Mouse (Mus musculus) ES-E14 (cell line): Measurements from ENCODE around the gene Cbx6.

Experiments
- CHD2 ChIP-seq: IDR thresholded peaks from 2 replicates; pipeline ENCODE4 v1.6.1; 2014; ENCODE audit warnings: mild to moderate bottlenecking, low read depth, low read length, inconsistent platforms
- HCFC1 ChIP-seq: IDR thresholded peaks from 2 replicates; pipeline ENCODE4 v1.6.1; 2012; ENCODE audit warnings: low read length, inconsistent platforms, borderline replicate concordance; ENCODE audit not compliant: insufficient read depth
- MAFK ChIP-seq: IDR thresholded peaks from 2 replicates; pipeline ENCODE4 v1.6.1; 2014; ENCODE audit warnings: mild to moderate bottlenecking, low read depth, low read length, inconsistent platforms; ENCODE audit not compliant: insufficient read depth
- ZNF384 ChIP-seq: IDR thresholded peaks from 2 replicates; pipeline ENCODE4 v1.6.1; 2012; ENCODE audit warnings: low read depth, low read length, inconsistent platforms

DNA sequence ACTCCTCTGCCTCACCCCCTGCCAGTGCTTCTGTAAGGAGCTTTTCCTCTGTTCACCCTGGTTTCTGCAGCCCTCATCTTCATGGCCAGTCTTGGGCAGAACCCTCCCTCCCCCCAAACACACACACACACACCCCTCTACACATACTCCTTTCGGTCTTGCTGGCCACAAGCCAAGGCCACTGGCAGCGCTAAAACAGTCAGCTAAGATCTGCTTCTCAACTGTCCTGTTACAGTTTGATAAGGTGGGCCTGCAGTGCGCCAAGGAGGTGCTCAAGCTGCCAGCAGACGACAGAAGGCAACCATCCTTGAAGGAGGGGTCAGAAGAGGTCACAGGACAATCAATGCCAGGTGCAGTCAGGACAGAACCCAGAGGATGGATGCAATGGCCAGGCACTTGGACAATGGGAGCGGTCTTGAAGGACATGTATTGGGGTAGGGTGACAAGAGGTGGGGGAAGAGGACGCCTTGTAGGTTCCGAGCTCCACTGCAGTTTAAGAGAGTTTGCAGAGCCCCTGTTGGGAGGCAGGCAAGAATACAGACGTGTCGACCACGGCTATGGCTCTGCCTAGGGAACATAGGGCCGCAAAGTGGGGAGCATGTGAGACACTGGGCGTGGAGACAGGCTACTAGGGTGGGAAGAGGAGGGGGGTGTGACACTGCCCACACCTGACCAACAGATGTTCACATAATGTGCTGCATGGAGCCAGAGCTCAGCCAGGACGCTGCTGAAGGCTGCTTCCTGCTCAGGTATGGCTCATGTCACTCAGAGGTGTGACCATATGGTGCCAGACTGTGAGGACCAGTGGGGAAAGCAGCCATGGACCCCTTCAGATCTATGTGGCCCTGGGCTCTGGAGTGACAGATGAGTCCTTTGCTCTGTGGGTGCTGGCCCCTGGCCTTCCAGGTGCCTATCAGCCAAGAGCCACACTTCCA is 12.0 kb downstream of the Cbx6 start:
- TF ChIP-seq MAFK (no peak), CHD2 (no peak), ZNF384 (no peak), HCFC1 (no peak)
